Mouse (Mus musculus) c-Kit-positive CD71-positive TER-119-negative erythroid progenitor cells, embryonic 14.5 days (primary cell): Measurements from ENCODE around the gene Dok5.

Experiments used
- DNase-seq: peaks from one replicate; pipeline ENCODE4 v3.0.0-alpha.2; 2013; ENCODE audit warnings: low read depth

Gene Dok5

GRCm38 (mm10) chr2:170795242-170795641 is 63.6 kb downstream of the Dok5 start:
- DNase-seq: no peak

DNA sequence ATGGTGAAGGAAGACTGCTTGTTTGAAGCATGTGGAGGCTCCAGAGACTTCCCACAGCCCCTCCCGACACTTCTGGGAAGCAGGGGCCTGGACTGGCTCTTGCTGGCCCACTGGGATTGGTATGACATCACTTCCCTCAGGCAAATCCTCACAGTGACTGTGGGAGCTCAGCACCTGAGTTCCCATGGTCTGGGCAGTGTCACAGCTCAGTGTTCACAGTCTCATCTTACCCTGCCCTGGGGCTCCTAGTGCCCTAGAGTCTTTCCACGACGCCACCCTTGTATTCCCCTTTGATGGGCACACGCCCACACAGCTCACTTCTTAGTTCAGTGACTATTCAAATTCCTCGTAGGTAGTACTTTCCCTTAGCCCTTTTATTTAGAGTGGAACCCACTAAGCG is 71.4 kb downstream of the Dok5 start:
- no peak for DNase-seq

- no peak for DNase-seq
These were observed 76.1 kb downstream of the Dok5 start for GRCm38 (mm10) chr2:170807555-170808258.

- DNase-seq: no peak
These were observed 76.7 kb downstream of the Dok5 start for GRCm38 (mm10) chr2:170808259-170808789.

- no peak for DNase-seq
These were observed 79.7 kb downstream of the Dok5 start for GRCm38 (mm10) chr2:170811356-170811755.

GRCm38 (mm10) chr2:170816302-170816701 is 84.7 kb downstream of the Dok5 start:
- no peak for DNase-seq

DNA sequence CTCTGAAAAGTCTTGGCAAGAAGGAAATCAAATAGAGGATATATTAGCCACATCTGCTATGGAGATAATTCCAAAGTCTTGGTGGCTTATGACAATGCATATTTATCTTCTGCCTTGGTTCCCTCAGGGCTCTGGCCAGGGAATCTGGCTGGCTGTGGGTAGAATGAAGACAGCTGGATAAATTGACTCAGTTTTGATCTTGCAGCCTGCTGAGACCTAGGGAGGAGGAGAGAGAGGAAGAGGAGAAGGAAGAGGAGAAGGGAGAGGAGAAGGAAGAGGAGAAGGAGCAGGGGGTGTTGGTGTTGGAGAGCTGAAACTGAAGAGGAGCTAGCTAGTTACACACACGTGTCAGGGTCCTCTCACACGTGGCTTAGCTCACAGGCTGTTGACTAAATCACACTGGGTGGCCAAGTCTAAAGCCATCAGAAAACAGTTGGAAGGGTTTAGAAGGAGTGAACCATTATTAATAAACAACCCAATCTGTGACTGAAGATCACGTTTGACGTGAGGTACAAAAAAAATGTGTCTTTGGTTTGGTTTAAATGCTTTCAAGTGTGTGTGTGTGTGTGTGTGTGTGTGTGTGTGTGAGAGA is 85.6 kb downstream of the Dok5 start:
- no peak for DNase-seq

GRCm38 (mm10) chr2:170826821-170827441 is 95.3 kb downstream of the Dok5 start:
- DNase-seq: no peak

- no peak for DNase-seq
These were observed 97.2 kb downstream of the Dok5 start for GRCm38 (mm10) chr2:170828757-170829156.

DNA sequence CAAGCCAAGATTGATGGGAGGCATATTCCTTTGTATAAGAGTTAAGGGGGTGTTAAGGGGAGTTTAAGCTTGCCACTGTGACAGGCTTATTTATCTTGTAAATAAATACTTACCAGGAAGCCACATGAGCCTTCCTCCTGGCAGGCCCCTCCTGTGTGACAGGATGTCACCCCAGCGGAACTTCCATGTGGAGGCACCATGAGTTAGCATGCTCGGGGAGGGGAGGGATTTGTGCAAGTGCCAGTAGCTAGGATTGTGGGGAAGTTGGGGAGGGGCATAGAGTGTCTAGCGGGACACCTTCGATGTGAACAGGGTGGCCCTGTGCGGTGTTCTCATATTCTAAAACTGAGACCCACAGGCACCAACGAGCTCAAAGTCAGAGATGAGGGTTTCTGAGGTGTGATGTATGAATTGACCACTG is 97.6 kb downstream of the Dok5 start:
- DNase-seq: no peak

DNA sequence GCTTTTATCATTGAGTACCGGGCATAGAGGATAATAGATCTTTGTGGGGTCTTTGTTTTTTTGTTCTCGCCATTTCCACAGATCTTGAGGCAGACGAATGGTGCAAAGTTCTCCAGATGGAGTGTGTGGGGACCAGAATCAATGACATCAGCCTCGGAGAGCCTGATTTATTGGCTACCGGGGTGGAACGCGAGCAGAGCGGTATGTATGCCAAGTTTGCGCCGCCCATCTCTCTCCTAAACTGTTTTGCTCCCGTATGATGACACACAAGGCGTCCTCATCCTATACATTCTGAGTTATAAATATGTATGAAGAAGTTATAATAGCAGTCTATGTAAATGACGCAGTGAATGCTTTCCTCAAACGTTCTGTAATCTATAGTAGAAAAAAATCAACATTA is 98.4 kb downstream of the Dok5 start:
- no peak for DNase-seq

- no peak for DNase-seq
These were observed 105.3 kb downstream of the Dok5 start for GRCm38 (mm10) chr2:170836862-170837261.

DNA sequence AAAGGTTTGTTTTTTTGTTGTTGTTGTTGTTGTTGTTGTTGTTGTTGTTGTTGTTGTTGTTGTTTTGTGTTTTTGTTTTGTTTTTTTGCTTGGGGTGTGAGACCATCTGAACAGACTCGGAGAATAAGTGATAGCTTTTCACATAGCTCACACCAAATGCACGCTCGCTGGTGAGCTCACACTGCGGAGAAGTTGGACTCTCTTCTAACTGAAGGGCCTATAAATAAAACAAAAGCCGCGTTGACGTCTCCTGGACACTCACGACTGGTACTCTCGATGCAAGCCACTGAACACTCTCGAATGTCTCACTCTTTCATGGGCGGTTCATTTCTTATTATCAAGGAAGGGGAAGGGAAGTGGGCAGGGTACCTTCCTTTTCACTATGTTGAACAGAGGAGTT is 105.8 kb downstream of the Dok5 start:
- DNase-seq: no peak

DNA sequence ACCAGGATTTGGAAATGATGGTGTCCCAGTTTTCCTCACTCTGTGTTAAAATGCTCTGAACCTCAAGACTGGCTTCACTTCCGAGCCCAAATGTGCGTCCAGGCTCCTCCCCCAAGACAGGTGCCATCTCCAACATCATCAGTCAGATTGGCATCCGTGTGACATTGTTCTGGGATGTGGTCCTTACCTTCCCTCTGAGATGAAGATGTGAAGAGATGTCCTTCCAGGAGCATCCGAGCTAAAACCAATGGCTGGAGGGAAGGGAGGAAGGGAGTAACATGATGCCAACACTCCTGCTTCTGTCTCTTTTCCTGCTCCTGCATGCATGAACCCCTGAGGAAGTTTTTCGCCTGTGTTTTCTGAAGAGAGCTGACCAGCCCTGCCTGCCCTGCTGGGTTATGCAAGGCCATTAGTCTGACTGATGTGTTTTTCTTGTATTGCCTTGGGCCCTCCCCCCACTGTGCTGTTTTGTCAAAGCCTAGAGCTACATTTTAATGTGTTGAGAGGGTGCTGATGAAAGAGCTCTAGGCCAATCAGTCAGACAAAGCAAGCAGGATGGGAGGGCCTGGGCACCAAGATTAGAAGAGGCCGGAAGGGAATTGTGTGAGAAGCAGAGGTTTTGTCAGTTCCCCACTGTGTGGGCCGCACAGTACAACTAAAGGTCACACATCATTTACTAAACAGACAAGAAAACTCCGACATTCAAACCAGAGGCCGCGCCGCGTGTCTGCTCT is 106.4 kb downstream of the Dok5 start:
- DNase-seq: no peak

- DNase-seq: no peak
These were observed 109.9 kb downstream of the Dok5 start for GRCm38 (mm10) chr2:170841441-170841965.

GRCm38 (mm10) chr2:170845511-170845910 is 113.9 kb downstream of the Dok5 start:
- no peak for DNase-seq

DNA sequence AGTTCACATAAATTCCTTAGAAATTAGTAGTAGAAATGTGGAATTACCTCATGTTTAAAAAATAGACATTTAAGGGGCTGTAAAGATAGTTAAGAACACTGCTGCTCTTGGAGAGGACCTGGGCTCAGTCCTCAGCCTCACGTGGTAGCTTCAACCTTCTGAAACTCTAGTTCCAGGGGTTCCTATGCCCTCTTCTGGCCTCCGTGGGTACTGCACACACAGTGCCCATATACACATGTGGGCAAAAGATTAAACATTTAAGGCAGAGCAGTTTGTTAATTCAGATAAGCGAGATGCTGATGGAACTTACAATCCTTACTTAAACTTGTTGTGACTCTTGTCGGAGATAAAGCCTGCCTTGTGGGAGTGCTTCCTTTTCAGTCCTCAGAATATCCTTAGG is 118.5 kb downstream of the Dok5 start:
- DNase-seq: no peak

DNA sequence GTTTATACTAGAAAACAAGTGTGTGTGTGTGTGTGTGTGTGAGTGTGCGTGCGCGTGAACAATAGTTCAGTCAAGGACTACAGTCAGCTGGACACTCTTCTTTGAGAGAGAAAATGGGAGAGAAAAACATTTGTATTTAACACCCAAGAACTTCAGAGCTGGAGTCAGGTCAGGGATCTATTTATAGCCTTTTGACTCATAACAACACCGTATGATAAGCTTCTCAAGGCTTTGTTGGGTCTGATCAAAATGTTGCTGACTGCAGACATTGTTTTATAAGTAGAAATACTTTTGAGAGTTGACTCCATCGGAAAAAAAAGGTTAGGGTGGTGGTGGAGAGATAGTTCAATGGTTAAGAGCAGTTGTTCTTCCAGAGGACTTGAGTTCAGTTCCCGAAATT is 120.7 kb downstream of the Dok5 start:
- DNase-seq: no peak

DNA sequence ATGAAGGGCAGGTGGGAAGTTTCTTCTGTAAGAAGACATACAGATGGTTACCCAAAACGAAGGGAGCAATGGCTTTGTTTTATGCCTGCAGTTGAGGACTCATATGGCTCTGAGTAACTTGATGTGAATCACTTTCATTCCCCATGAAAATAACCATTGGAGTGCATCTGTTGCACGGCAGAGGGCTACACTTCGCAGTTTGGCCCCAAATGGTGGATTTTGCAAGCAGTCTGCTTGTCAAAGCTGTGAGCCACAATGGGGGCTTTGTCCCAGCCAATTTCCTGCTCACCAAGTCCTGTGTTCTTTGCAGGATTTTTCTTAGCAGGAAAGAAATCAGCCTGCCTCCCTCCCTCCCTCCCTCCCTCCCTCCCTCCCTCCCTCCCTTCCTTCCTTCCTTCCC is 123.6 kb downstream of the Dok5 start:
- DNase-seq: no peak

GRCm38 (mm10) chr2:170856085-170856484 is 124.5 kb downstream of the Dok5 start:
- DNase-seq: no peak

GRCm38 (mm10) chr2:170857507-170857906 is 125.9 kb downstream of the Dok5 start:
- DNase-seq: no peak

- no peak for DNase-seq
These were observed 127.0 kb downstream of the Dok5 start for GRCm38 (mm10) chr2:170858640-170859039.
